Mouse (Mus musculus) lung, adult 2 months (tissue): ENCODE measurements around the gene Hmga2.

Source experiments
- CTCF ChIP-seq: fragments of 200-500 bp; IDR thresholded peaks from 2 replicates; pipeline ENCODE4 v1.5.1; 2011; ENCODE audit warnings: mild to moderate bottlenecking, low read length, control low read depth; ENCODE audit not compliant: insufficient read depth
- POLR2A ChIP-seq: fragments of 200-500 bp; IDR thresholded peaks from 2 replicates; pipeline ENCODE4 v1.6.1; 2011; ENCODE audit warnings: low read depth, mild to moderate bottlenecking, control low read depth, low read length, borderline replicate concordance; ENCODE audit errors: extremely low read depth

- TF ChIP-seq POLR2A (no peak), CTCF (no peak)
Observed at GRCm38 (mm10) chr10:120401787-120402186, 74.5 kb downstream of the Hmga2 start.
